Mouse (Mus musculus): ENCODE measurements at regions not wholly inside any gene's neighbourhood (a gene's known extent, or its start where the extent isn't known, plus 50 kb on each side); places are given as distances from the start of the nearest gene placed in this dataset.

DNA sequence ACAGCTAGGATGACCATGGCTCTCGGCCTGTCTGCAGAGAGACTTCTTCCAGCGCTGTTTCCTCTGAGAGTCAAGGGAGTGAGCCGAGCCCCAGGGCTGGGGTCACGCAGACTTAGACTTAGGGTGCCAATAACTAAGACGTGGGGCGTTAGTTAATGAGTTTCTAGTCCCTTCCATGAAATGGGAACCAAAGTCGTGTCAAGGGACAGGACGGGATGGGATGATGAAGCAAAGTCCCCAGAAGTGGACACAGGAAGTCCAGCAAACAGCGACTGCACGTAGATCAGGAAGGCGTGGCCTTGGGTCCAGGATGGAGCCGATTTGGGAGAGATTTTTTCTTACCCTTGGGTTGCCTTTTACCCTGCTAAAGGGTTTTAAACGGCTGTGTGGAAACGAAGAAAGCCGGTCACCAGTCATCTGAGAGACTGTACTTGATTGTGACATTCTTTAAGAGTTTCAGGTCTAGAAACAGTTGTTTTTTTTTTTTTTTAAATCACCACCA lies 112.5 kb upstream of the Egln3 start:
- no peak for DNase-seq (ENCODE audit: low spot score)

DNA sequence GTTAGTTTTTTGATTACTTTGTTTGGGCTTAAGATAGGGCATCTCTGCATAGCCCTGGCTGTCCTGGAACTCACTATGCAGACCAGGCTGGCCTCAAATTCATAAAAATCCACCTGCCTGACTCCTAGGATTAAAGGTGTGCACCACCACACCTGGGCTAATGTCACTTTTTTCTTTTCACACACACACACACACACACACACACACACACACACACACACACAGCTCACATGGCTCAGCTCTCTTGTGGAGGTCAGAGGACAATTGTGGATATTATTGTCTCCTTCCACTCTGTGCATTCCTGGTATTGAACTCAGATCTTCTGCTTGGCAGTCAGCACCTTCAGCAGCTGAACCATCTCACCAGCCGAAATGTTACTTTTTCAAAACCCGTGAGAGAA lies 110.5 kb upstream of the Egln3 start:
- no peak for DNase-seq (ENCODE audit: low spot score)

DNA sequence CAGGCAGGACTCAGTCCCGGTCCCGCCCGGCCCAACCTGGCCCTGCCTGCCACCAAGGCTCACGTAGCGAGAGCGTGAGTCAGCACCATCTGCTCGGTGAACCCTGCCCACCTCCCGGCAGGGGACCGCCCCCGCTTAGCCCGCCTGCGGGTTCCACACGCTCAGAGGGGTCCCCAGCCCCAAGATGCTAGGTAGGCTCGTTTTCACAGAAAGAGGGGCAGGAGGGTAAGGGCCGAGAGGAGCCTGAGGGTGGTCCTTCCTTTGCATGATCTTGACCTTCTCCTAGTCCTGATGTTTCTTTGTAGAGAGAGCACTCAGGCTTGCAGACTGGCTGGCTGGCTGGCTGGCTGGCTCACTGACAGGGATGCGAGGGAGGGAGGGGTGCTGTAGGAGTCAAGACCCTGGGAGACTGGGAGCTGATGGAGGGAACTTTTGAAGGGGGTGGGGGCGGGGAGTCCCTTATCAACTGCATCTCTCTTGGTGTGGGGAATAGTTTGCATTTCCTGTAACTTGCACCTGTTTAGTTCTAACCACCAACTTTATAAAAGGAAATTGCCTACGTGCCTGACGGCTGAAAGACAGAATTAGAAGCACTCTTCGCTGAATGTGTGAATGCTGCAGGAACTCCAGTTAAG lies 109.7 kb upstream of the Egln3 start:
- peak; percentile 60 for DNase-seq (ENCODE audit: low spot score)

DNA sequence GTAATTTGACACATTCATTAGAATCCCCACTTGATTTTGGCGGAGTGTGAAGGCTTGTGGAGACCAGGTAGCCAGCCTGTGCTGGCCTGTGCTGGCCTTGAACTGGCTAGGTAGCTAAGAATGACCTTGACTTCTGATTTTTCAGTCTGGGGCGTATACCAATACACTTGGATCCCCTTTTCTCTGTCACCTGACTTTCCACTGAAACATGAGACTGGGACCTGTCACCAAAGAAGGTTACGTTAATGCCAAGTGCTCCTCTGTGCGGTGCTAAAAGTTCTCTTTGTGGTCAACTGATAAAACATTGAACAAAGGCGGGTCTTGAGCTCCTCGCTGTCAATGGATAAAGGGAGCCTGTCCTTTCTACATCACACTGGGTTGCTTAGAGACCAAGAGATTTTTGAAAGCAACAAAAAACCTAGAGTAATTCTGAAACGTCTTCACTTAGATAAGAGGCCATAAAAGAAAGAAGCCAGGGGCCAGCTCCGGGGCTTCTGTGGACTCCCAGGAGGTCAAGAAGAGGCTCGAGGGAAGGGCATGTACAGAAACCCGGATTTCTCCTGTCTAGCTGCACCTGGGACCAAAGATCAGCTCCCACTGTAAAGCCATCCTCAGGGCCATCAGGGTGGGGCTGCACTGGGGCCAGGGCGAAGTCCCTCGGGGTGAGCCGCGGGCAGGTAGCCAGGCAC lies 109.0 kb upstream of the Egln3 start:
- no peak for DNase-seq (ENCODE audit: low spot score)

DNA sequence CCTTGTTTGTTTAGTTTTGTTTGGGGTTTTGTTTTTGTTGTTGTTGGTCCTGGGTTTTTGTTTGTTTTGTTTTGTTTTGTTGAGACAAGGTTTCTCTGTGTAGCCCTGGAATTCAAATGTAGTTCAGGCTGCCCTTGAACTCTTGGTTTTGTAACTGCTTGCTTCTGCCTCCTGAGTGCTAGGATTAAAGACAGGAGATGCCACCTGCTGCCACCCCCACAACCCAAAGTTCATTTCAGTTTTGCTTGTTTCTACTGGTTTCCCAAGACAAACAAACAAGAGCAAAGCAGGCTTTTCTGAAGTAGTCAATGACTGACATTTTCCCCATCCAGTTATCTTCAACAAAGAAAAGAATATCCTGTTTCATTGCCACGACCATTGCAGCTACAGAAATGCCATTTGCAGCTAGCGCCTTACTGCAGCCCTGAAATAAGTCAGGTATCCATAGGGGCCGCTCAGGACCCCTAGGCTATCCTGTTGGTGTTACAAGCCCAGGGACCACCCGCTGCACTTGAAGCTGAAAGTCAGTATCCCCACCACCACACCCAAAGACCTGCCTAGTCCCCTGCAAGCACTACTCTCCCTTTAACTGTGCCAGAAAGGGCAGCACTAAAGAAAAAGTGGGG lies 108.3 kb upstream of the Egln3 start:
- no peak for DNase-seq (ENCODE audit: low spot score)

DNA sequence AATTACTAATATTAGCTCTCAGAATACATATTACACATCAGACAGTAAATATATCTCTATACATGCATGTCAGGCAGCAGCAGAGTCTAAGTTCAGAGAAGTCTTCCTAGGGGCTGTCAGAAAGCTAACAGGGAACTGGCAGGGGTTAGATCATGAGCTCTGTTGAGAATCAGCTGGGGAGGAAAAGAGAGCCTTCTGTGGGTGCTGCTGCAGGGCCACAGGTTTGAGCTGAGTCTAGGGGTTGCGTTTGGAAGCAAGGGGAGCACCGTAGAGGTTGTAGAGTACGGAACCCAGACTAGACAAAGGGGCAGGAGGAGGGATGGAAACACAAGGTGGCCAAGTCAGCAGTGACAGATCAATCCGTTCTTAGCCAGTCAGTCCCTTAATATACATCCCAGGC lies 106.2 kb upstream of the Egln3 start:
- no peak for DNase-seq (ENCODE audit: low spot score)

DNA sequence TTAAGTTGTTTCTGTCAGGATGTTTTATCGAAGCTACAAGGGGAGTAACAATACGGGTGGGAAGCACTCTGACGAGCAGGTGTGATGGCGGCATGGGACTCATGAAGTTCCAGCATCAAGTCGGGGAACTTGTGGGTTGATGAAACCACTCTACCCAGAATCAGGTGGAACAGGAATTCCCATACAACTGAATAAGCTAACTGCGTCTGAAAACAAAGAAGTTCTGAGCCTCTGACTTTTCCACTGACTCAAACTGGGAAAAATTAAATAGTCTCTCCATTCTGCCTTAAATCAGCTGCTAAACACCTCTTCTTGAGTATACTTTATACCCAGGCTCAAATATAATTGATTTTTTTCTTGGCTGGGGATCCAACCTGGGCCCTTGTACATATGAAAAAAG lies 105.6 kb upstream of the Egln3 start:
- no peak for DNase-seq (ENCODE audit: low spot score)

DNA sequence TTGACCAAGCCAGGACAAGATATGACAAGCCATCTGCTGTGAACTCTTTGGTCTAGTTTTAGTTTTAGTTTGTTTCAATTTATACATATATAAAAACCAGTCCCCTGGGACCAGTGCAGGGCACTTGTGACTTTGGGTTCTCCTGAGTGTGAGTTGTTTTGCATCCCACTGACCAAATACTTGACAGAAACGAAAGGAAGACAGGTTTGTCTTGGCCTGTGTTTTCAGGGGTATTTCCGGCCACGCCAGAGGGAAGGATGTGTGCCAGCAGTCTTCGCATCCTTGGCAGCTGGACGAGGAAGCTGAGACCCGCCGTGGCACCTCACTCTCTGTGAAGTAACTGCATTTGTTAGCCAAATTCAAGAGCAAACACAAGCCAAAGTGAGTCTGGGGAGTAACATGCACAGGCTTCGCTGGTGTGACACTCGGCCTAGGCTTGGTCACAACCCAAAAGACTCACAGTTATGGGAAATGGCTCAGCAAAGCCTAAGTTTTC lies 101.5 kb upstream of the Egln3 start:
- DNase-seq (ENCODE audit: low spot score), result no peak

DNA sequence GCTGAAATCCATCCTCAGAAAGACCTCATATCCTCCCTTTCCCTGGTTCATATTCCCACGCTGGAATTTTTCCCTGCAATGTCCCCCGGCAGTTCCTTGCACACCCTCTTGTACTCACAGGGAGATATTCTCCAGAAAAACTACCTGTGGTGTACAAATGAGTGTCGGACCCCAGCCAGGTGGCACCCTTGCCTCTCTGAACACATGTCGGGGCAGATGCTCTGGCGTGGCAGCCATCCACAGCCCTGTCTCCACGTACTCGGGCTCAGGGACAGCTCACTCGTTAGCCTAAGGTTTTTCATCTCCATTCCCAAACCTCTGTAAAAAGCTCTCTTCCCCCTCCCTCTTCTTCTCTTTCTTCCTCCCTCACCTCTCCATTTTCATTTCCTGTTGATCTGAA lies 100.1 kb upstream of the Egln3 start:
- DNase-seq (ENCODE audit: low spot score), result no peak

DNA sequence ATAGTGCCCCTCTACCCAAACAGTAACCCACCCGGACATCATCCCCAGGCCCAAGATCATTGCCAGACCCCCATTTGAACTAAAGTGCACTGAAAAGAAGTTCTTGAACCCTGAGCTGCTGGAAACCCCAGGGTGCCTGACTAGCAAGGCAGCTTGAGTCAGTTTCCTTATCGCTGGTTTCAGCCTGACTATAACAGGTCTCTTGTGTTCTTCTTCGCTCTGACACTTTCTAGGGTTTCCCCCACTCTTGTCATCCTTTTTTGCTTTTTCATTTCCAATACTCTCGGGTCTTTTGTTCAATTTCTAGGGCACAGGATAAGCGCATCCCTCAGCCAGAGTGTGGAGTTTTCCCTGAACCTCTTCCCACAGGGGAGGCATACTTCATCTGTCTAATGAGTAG lies 95.8 kb upstream of the Egln3 start:
- no peak for DNase-seq (ENCODE audit: low spot score)

DNA sequence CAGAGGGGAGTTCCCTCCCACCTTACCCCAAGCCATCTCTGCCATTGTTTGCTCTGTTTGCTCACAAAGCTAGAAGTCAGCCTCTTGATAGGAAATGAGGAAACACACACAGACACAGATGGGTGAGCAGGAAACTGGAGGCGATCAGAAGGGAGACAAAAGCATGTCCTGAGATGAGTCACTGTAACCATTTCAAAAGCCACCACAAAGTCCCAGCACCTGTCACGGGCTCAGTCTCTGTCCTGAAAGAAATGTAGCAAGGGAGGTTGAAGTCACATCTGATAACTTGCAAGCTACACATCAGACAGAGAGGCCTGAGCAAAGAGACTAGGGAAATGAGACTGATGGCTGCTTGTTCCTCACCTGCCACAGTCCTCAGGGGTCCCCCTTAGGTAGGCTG lies 89.6 kb upstream of the Egln3 start:
- no peak for DNase-seq (ENCODE audit: low spot score)

DNA sequence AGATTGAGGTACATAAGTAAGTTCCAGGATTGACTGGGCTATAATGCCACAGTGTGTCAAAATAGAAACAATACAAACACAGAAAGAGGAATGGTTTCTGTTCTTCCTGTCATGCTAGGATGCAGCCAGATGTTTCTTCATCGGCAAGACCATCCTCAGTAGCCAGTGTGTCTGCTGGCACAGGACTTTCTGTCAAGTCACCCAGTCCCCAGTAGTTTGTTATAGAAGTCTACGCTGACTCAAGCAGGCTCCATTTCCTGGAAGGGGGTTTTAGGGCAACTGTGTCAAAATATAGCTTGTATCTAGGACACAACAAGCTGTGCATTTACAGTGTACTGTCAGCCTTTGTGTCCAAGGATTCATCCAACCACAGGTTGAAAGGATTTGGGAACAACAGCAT lies 86.7 kb upstream of the Egln3 start:
- DNase-seq (ENCODE audit: low spot score), result no peak

DNA sequence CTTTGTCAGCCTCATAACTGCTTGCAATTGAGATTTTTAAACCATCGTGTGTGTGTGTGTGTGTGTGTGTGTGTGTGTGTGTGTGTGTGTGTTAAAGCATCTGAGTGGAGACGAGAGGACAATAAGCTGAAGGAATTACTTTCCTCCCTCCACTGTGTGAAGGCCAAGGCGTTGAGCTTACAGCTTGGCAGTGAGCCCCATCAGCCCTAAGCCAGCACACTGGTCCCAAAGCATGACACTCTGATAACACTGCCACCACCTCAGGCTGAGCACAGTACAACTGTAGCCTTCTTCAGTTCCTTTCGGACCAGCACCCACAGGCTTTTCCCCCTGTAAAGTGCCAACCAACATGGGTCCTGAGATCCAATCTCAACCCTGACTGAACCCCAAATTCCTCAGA lies 85.1 kb upstream of the Egln3 start:
- DNase-seq (ENCODE audit: low spot score), result no peak

DNA sequence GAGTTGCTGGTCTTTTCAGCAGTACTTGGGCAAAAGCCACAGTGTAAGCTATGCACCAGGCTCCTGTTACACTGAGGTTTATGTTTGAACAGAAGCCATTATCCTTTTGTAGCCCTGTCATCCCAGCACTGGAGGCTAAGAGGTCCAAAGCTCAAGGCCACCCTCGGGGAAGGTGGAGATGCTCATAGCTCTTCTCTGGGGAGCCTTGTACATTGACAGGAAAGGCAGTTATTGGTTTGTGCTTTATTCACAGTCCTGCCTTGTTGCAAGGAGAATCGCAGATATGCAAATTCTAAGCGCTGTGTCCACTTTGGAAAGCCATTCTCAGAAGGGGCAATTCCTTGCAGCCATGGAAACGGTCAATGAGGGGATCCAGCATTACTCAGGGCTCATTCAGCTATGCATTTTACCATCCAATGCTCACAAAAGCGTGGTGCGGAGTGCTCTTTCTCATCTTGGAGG lies 84.4 kb upstream of the Egln3 start:
- no peak for DNase-seq (ENCODE audit: low spot score)

DNA sequence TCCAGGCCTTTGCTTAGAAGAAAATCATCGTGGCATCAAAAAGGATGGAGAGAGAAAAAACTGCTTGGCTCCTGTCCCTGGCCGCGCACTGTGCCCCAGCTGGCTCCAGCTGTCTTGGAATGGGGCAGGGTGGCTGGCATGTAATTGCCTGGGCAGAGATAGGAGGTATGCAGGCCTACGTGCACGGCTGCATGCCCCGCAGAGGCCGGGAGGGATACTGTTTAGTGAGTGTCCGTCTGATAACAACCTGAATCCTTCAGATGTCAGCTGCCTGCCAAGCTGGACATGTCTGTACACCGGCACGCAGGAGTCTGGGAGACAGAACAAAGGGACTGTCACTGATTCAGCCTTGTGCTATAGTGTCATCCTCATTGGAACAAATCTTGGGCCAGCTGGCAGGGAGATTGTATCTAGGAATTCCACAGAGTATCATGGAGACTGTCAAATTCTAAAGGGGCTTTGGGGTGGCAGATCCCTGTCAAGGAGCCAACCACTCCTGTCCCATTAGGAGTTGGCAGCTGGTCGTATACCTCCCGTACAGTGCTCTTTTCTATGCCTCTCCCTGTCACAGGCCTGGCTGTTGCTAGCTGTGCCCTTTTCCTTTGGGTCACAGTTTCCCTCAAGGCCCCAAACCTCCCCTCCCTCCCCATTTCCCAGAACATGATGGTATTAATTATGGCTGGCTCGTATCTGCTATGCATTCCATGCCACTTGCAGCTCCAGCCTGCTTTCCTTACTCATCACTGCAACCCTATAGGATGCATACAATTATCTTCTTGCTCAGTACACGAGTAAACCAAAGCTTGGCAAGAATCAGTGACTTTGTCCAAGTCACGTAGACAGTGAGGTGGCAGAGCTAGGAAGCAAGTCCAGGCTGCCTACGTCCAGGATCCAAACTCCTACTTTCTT lies 83.5 kb upstream of the Egln3 start:
- DNase-seq (ENCODE audit: low spot score), result no peak

DNA sequence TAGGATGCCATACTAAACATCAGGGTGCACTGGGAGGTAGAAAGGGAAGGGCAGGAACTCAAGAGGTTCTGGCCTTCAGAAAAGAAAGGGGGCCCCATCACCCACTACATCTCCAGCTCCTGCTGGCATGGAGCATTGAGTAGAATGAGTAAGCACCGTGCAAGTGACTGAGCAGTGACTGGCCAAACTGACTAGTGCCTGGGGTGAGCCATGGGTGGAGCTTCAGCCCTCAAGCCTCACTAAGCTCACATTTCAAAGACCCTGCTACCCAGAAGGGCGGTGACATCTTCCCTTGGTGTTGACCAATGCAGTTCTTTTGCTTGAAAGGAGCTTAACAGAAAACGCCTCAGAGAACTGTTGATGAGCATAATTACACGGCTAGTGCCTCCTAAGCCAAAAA lies 80.0 kb upstream of the Egln3 start:
- no peak for DNase-seq (ENCODE audit: low spot score)

DNA sequence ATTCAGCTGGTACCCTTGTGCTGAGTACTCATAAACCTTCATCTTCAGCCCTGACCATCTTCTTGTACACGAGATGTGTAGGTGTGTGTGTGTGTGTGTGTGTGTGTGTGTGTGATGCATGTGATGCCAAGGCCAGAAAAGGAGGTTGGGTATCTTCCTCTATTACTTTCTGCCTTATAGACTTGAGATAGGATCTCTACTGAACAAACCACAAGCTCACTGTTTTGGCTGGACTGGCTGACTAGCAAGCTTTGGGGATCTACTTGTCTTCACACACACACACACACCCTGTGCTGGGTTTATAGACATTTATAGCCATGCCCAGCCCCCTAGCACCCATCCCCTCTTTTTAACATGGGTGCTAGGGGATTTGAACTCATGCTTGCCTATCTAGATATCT lies 79.4 kb upstream of the Egln3 start:
- no peak for DNase-seq (ENCODE audit: low spot score)

DNA sequence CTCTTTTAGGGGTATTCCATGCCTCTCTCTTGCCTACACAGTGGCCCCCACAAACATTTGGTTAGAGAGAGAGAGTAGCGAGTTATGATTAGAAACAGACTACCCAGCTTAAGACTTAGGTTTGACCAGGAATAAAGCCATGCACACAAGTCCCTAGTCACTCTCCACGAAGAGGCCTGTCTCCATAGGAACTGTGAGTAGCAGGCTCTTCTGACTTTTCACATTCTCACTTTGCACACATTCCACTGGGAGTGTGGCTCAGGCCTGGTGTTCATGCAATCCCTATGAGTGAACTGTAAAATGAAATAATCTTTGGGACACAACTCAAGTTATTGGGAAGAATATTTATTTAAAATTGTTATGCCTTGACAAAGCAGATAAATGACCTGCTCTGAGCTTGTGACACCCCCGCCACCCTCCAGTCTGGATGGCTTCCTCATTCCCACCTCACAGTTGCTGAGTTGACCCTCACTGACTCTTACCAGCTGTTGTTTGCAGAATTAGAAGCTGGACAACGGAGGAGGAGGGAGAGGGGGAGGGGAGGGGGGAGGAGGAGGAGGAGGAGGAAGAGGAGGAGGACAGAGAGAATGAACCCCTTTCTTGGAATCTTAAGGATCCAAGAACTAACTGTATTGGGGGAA lies 78.7 kb upstream of the Egln3 start:
- DNase-seq (ENCODE audit: low spot score), result no peak

DNA sequence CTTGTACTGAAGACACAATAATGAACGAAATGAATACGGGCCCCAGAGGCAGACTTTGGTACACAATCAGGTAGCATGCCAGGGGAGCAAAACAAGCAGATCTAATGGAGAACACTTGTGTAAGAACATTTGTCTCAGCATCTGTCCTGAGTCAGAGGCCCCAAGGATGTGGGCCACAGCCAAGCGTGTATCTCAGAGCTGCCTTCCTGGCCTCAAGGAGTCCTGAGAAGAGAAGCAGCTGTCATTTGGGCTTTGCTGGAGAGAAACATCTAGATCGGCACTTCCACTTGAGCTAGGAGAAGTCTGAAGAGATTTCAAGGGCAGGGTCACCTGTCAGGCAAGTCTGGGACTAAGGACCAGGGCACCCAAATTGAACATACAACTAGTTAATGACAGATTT lies 76.8 kb upstream of the Egln3 start:
- no peak for DNase-seq (ENCODE audit: low spot score)

DNA sequence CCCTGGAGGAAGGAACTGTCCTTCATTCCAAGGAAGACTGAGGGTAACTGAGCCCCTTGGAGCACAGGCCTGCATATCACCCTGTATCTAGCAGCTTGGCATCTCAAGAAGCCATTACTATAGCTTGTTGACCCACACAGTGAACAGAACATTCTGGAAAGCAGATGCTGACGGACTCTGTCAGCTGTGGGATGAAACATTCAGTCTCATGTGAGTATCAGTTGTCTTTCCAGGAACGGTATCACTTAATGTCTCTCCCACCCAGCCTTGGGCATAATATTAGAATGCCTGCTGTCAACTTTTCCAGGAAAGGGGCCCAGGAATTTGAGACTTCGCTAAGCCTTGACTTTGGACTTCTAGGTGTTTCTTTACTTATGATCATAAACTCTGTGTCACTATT lies 76.3 kb upstream of the Egln3 start:
- no peak for DNase-seq (ENCODE audit: low spot score)

DNA sequence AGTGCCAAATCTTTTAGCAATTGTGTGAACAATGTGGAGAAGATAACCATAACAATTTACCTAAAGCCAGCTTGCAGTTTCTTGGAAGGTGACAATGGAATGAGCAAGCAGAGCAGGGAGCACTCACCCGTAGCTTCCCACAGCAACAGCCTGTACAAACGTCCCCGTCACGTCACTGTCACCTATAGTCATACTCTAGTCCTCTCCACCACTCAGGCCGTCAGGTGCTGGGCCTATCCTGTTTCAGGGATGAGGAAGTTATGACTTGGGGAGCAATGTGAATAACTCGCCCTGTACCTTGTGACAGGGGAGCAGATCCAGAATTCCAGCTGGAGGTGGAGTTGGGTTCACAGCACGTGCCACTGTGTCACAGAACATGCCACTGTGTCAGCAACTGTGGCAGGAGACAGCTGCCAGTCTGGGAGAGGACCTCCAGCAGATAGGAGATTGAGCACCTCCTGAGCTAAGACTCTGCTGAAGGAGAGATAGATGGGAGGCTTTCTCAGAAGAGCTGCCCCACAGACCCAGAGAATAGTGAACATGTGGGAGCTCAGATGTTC lies 73.4 kb upstream of the Egln3 start:
- no peak for DNase-seq (ENCODE audit: low spot score)

All from testis, postnatal 10 days (tissue).